Mouse (Mus musculus): ENCODE data around the gene Lrig1. TPM values are rescaled to one million over a fixed set of nuclear protein-coding genes. Genes with fewer than 3 reads are reported as not detected.

The Lrig1 gene
- total RNA-seq, 2 experiments from 2014 or later, result 39.7 to 49.4 TPM

- DNase-seq, result peak; percentile 63
- intact Hi-C loops (cut with DNase I; ENCODE audit: low total_unique reads), result loop anchor here (5.0 kb wide), 1 partner anchor 52 kb away; no protein-coding TSS in a partner anchor
Measured at GRCm38 (mm10) chr6:94699173-94699987, 578 bp downstream of the Lrig1 start.

GRCm38 (mm10) chr6:94698509-94699172 is 1.3 kb downstream of the Lrig1 start:
- DNase-seq, result no peak
- intact Hi-C loops (cut with DNase I; ENCODE audit: low total_unique reads), result loop anchor here (5.0 kb wide), 1 partner anchor 51 kb away; no protein-coding TSS in a partner anchor

DNA sequence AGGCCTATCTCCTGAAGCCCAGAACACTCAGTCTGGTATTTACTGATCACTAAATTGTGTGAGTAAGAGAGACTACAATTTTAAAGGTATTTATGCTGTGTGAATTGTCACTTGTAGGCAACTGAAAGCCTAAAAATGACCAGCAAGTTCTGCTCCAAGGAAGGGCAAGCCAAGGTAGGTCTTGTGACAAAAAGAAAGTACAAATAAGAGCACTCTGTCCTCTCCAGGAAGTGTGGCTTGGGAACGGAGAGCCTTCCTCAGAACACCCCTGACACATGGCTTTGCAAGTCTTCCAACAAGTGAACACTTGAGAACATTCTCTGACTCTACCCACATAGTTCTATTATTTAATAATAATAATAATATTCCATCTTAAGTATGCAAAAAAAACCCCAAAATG is 2.5 kb downstream of the Lrig1 start:
- intact Hi-C loops (cut with DNase I; ENCODE audit: low total_unique reads), result loop anchor here (5.0 kb wide), 1 partner anchor 50 kb away; no protein-coding TSS in a partner anchor

GRCm38 (mm10) chr6:94696182-94697080 is 3.5 kb downstream of the Lrig1 start:
- intact Hi-C loops (cut with DNase I; ENCODE audit: low total_unique reads), result loop anchor here (5.0 kb wide), 1 partner anchor 49 kb away; no protein-coding TSS in a partner anchor
- DNase-seq, result no peak

More for the DNA sequence above, 2.5 kb downstream of the Lrig1 start:
- DNase-seq, result no peak

GRCm38 (mm10) chr6:94695121-94695930 is 4.6 kb downstream of the Lrig1 start:
- peak; percentile 33 for DNase-seq
- intact Hi-C loops (cut with DNase I; ENCODE audit: low total_unique reads), result loop anchor here (5.0 kb wide), 1 partner anchor 48 kb away; no protein-coding TSS in a partner anchor

- no peak for DNase-seq
- intact Hi-C loops (cut with DNase I; ENCODE audit: low total_unique reads), result no loop called here
Measured at GRCm38 (mm10) chr6:94694481-94694880, 5.5 kb downstream of the Lrig1 start.

GRCm38 (mm10) chr6:94693091-94693490 is 6.9 kb downstream of the Lrig1 start:
- intact Hi-C loops (cut with DNase I; ENCODE audit: low total_unique reads), result no loop called here
- DNase-seq, result no peak

DNA sequence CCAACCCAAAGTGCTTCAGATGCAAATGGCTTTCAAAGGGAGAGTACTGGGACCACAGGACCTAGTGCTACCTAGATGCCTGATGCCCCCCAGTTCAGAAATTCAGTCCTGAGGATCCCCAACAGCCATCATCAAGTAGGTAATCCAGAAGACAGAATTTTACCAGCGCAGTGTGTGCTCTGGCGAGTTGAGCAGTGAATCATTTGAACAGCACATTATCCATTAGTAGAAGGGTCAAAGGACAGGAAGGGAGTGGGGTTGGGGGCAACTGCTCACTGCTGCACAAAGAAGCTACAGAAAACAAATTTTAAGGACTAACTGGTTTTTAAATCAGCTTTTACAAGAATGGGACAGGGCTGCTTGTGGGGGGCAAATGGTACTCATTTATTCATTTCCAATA is 8.0 kb downstream of the Lrig1 start:
- DNase-seq, result no peak
- intact Hi-C loops (cut with DNase I; ENCODE audit: low total_unique reads), result no loop called here

DNA sequence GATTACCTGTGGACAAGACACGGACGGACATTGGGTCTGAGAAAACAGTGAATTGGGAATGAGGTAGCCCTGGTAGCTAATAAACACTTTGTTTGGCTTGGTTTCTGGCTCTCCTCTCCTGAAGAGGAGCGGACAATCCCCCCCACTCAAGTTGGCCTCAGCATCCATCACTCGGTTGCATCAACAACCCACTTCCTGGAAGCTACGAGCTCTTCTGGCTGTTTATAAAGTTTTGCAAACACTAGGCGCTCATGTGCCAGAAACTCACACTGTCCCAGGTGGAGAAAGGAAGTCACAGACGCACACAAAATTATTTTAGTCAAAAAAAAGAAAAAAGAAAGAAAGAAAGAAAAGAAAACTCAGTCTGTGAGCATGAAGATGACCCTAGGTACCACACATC is 9.7 kb downstream of the Lrig1 start:
- intact Hi-C loops (cut with DNase I; ENCODE audit: low total_unique reads), result no loop called here
- DNase-seq, result no peak

DNA sequence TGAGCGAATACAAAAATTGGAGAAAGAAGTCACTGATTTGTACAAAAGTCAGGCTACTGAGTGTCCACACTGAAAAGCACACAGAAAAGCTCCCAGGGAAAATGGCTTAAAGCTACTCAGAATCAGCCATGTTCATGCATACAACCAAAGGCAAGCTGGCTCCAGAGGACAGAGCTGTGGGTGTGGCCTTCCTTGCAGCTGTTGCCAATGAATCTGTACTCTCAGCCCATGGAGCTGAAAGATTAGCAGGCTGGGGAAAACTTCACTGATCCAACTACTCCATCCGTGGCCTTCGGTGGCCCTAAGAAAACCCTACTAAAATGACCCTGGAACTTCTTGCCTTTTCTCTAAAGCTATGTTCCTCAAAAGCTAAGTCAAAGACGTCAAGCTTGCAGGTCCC is 11.2 kb downstream of the Lrig1 start:
- DNase-seq, result peak; percentile 57
- intact Hi-C loops (cut with DNase I; ENCODE audit: low total_unique reads), result no loop called here

- intact Hi-C loops (cut with DNase I; ENCODE audit: low total_unique reads), result no loop called here
- DNase-seq, result no peak
Measured at GRCm38 (mm10) chr6:94686048-94686447, 13.9 kb downstream of the Lrig1 start.

- intact Hi-C loops (cut with DNase I; ENCODE audit: low total_unique reads), result no loop called here
- DNase-seq, result no peak
Measured at GRCm38 (mm10) chr6:94685611-94686010, 14.3 kb downstream of the Lrig1 start.

- intact Hi-C loops (cut with DNase I; ENCODE audit: low total_unique reads), result no loop called here
- DNase-seq, result no peak
Measured at GRCm38 (mm10) chr6:94684844-94685557, 15.0 kb downstream of the Lrig1 start.

GRCm38 (mm10) chr6:94683701-94684100 is 16.3 kb downstream of the Lrig1 start:
- intact Hi-C loops (cut with DNase I; ENCODE audit: low total_unique reads), result no loop called here
- DNase-seq, result no peak

- intact Hi-C loops (cut with DNase I; ENCODE audit: low total_unique reads), result no loop called here
- no peak for DNase-seq
Measured at GRCm38 (mm10) chr6:94682270-94682618, 17.7 kb downstream of the Lrig1 start.

DNA sequence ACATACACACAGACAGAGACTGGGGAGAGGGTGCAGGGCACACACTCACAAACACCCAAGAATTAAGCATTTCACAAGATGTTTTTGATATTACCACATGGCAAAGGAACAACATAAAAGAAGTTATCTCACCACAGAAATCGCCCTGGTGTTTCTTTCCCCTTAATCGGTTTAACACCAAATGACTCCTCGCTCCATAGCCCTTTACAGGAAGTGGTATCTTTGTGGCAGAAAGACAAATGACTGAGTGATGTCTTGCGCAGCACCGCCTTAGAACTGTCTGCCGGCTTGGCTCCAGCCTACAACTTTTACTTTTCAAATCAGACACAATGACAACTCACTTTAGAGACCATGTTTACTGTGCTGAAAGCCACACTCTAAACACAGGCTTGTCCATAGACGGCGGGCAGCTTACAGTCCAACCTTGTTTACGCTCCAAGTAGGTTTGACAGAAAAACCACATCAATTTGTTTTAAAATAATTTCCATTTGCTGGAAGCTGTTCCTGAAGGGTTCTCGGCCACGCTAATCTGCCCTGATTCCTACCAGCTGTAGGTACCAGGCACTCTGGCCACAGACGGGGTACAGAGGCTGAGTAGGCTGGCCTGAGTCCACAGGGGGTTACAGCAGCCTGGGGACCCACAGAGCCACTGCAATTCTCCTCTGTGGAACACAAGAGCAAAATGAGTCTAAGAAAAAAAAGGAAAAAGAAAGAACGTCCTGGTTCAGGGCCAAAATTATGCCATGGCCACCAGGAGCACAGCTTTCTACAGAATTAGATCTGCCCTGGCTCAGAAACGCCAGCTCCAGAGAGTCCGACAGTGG is 18.3 kb downstream of the Lrig1 start:
- DNase-seq, result no peak
- intact Hi-C loops (cut with DNase I; ENCODE audit: low total_unique reads), result no loop called here

GRCm38 (mm10) chr6:94680760-94681445 is 19.1 kb downstream of the Lrig1 start:
- intact Hi-C loops (cut with DNase I; ENCODE audit: low total_unique reads), result no loop called here
- DNase-seq, result no peak

All from gastrocnemius, postnatal 14 days (tissue).